Mouse (Mus musculus) brain, adult 2 months (tissue): ENCODE measurements around the gene Pik3ap1.
"Not testable (repeated sequence)": the region's sequence is repeated elsewhere in the genome, so short reads cannot be mapped to it uniquely, and the experiment has no call there.

Experiments
- DNase-seq: peaks from one replicate; pipeline ENCODE4 v3.0.0; 2011; ENCODE audit warnings: low read depth, low spot score

Pik3ap1 gene

GRCm38 (mm10) chr19:41384922-41385508, at the start of gene Pik3ap1:
Pik3ap1 (minus strand) TSS chr19:41385102.
- DNase-seq, result no peak

GRCm38 (mm10) chr19:41431512-41432164, 46.7 kb upstream of the Pik3ap1 start:
- DNase-seq, result not testable (repeated sequence)

GRCm38 (mm10) chr19:41425927-41426772, 41.2 kb upstream of the Pik3ap1 start:
- DNase-seq, result not testable (repeated sequence)

- no peak for DNase-seq
Observed at GRCm38 (mm10) chr19:41421264-41421663, 36.4 kb upstream of the Pik3ap1 start.

- DNase-seq, result no peak
Observed at GRCm38 (mm10) chr19:41418786-41419185, 33.9 kb upstream of the Pik3ap1 start.

- peak; percentile 12 for DNase-seq
Observed at GRCm38 (mm10) chr19:41417995-41418394, 33.1 kb upstream of the Pik3ap1 start.

GRCm38 (mm10) chr19:41416201-41416600, 31.3 kb upstream of the Pik3ap1 start:
- DNase-seq, result no peak

GRCm38 (mm10) chr19:41402603-41403002, 17.7 kb upstream of the Pik3ap1 start:
- DNase-seq, result no peak

GRCm38 (mm10) chr19:41390856-41391255, 6.0 kb upstream of the Pik3ap1 start:
- DNase-seq, result no peak

- DNase-seq, result peak; percentile 26
Observed at GRCm38 (mm10) chr19:41389351-41389750, 4.4 kb upstream of the Pik3ap1 start.

- no peak for DNase-seq
Observed at GRCm38 (mm10) chr19:41388242-41388641, 3.3 kb upstream of the Pik3ap1 start.

GRCm38 (mm10) chr19:41387262-41387661, 2.4 kb upstream of the Pik3ap1 start:
- DNase-seq, result no peak

- DNase-seq, result peak; percentile 12
Observed at GRCm38 (mm10) chr19:41384406-41384851, 473 bp downstream of the Pik3ap1 start.

GRCm38 (mm10) chr19:41382391-41382978, 2.4 kb downstream of the Pik3ap1 start:
- no peak for DNase-seq

- peak; percentile 17 for DNase-seq
Observed at GRCm38 (mm10) chr19:41381581-41382239, 3.2 kb downstream of the Pik3ap1 start.

GRCm38 (mm10) chr19:41379195-41379594, 5.7 kb downstream of the Pik3ap1 start:
- DNase-seq, result no peak

- DNase-seq, result peak; percentile 58
Observed at GRCm38 (mm10) chr19:41375791-41376190, 9.1 kb downstream of the Pik3ap1 start.

- peak; percentile 37 for DNase-seq
Observed at GRCm38 (mm10) chr19:41375096-41375495, 9.8 kb downstream of the Pik3ap1 start.

GRCm38 (mm10) chr19:41374658-41375057, 10.2 kb downstream of the Pik3ap1 start:
- no peak for DNase-seq

GRCm38 (mm10) chr19:41372322-41372721, 12.6 kb downstream of the Pik3ap1 start:
- DNase-seq, result peak; percentile 25

- no peak for DNase-seq
Observed at GRCm38 (mm10) chr19:41371373-41371772, 13.5 kb downstream of the Pik3ap1 start.
